Mouse (Mus musculus): ENCODE measurements at regions not wholly inside any gene's neighbourhood (a gene's known extent, or its start where the extent isn't known, plus 50 kb on each side); places are given as distances from the start of the nearest gene placed in this dataset.

- TF ChIP-seq POLR2A (IDR thresholded peaks at IDR 0.05; ENCODE audit: insufficient read depth, low read depth, low read length): no peak
- TF ChIP-seq EP300 (IDR thresholded peaks at IDR 0.05; ENCODE audit: insufficient read depth, low read depth, low read length): no peak
- TF ChIP-seq CTCF (IDR thresholded peaks at IDR 0.05): no peak
Observed at GRCm38 (mm10) chr15:19540676-19541075, 721.9 kb downstream of the Cdh10 start.

All from heart, adult 2 months (tissue).